ENCODE assay signal across 17 mouse cellular contexts in genomic region chr3:87093718-87094117, GRCm38 (mm10).
DNase-seq lines count a peak whose midpoint lies in the region; ATAC-seq lines count a peak whose summit lies in the region.
"Had no signal": no experiment of that assay in that cellular context is flagged by ENCODE, and none has a peak within 500 bp of the region (broad histone marks: within the 10 kb centered on the region; RNA-seq: fewer than 3 reads in every experiment).

No protein-coding gene starts in this region.

- no peak overlapping the region for H3K4me2 ChIP-seq in hindbrain, embryonic 12.5 days (replicated peaks)
- no peak overlapping the region for H3K4me2 ChIP-seq in hindbrain, embryonic 11.5 days (replicated peaks; ENCODE audit: low read depth, low read length)
- no peak overlapping the region for H3K4me2 ChIP-seq in limb, embryonic 13.5 days (replicated peaks)
- H3K4me2 ChIP-seq: liver, embryonic 13.5 days; lung, embryonic 15.5 days; neural tube, embryonic 12.5 days; stomach, embryonic 15.5 days had no signal

- peaks cover 7% of the 10 kb centered on the region; the same call in 1 of the 2 replicates for H3K36me3 ChIP-seq in hindbrain, embryonic 12.5 days
- H3K36me3 ChIP-seq in hindbrain, embryonic 11.5 days (ENCODE audit: control insufficient read depth, insufficient read depth, low read length) = no peaks in the 10 kb centered on the region
- H3K36me3 ChIP-seq in embryonic facial prominence, embryonic 10.5 days (replicated peaks) = peaks cover 95% of the 10 kb centered on the region
- peaks cover 78% of the 10 kb centered on the region for H3K36me3 ChIP-seq in limb, embryonic 13.5 days
- H3K36me3 ChIP-seq: liver, embryonic 13.5 days had no signal

- intact Hi-C loops in left cerebral cortex, postnatal 36 days (cut with DNase I) = no loop called here

- no peak overlapping the region for H3K4me3 ChIP-seq in hindbrain, embryonic 12.5 days
- no peak overlapping the region for H3K4me3 ChIP-seq in hindbrain, embryonic 11.5 days (ENCODE audit: low read depth, low read length)
- H3K4me3 ChIP-seq in embryonic facial prominence, embryonic 10.5 days = no peak overlapping the region
- H3K4me3 ChIP-seq in limb, embryonic 13.5 days = no peak overlapping the region
- H3K4me3 ChIP-seq: liver, embryonic 13.5 days; lung, embryonic 15.5 days; neural tube, embryonic 12.5 days; stomach, embryonic 15.5 days had no signal

- no peaks in the 10 kb centered on the region for H3K9me3 ChIP-seq in hindbrain, embryonic 12.5 days (replicated peaks)
- no peaks in the 10 kb centered on the region for H3K9me3 ChIP-seq in hindbrain, embryonic 11.5 days (ENCODE audit: control insufficient read depth, low read length)
- no peaks in the 10 kb centered on the region for H3K9me3 ChIP-seq in embryonic facial prominence, embryonic 10.5 days
- H3K9me3 ChIP-seq in limb, embryonic 13.5 days = no peaks in the 10 kb centered on the region
- H3K9me3 ChIP-seq: liver, embryonic 13.5 days; lung, embryonic 15.5 days; neural tube, embryonic 12.5 days; stomach, embryonic 15.5 days had no signal

- 0 out of 2 replicates have a peak overlapping the region, but pooled peaks have one; percentile 12 for H3K27ac ChIP-seq in hindbrain, embryonic 12.5 days
- no peak overlapping the region for H3K27ac ChIP-seq in hindbrain, embryonic 11.5 days (ENCODE audit: low read depth, low read length)
- peak overlapping the region; percentile 54; the same call in 1 of the 2 replicates for H3K27ac ChIP-seq in embryonic facial prominence, embryonic 10.5 days (replicated peaks)
- no peak overlapping the region for H3K27ac ChIP-seq in limb, embryonic 13.5 days
- H3K27ac ChIP-seq: liver, embryonic 13.5 days; lung, embryonic 15.5 days; neural tube, embryonic 12.5 days; stomach, embryonic 15.5 days had no signal

- H3K27me3 ChIP-seq in hindbrain, embryonic 12.5 days = no peaks in the 10 kb centered on the region
- no peaks in the 10 kb centered on the region for H3K27me3 ChIP-seq in hindbrain, embryonic 11.5 days (ENCODE audit: control insufficient read depth, insufficient read depth, low read length)
- no peaks in the 10 kb centered on the region for H3K27me3 ChIP-seq in embryonic facial prominence, embryonic 10.5 days (replicated peaks; ENCODE audit: low read depth, poor library complexity, severe bottlenecking)
- no peaks in the 10 kb centered on the region for H3K27me3 ChIP-seq in limb, embryonic 13.5 days
- H3K27me3 ChIP-seq: liver, embryonic 13.5 days; lung, embryonic 15.5 days; neural tube, embryonic 12.5 days; Patski; stomach, embryonic 15.5 days had no signal

- H3K4me1 ChIP-seq in hindbrain, embryonic 12.5 days = peaks cover 17% of the 10 kb centered on the region
- no peaks in the 10 kb centered on the region for H3K4me1 ChIP-seq in hindbrain, embryonic 11.5 days (replicated peaks; ENCODE audit: control insufficient read depth, insufficient read depth, low read length)
- peaks cover 22% of the 10 kb centered on the region for H3K4me1 ChIP-seq in embryonic facial prominence, embryonic 10.5 days
- H3K4me1 ChIP-seq in limb, embryonic 13.5 days = peaks cover 13% of the 10 kb centered on the region
- H3K4me1 ChIP-seq: liver, embryonic 13.5 days; lung, embryonic 15.5 days had no signal

- peak; percentile 16 to 36 for DNase-seq in cerebellum, postnatal 25 days
- DNase-seq in cerebellum, adult 11-12 months = no peak
- DNase-seq in hindbrain, embryonic 11.5 days (ENCODE audit: low spot score) = no peak
- no peak for DNase-seq in embryonic facial prominence, embryonic 10.5 days (ENCODE audit: low spot score)
- DNase-seq in left cerebral cortex, postnatal 36 days (ENCODE audit: low spot score in 2 of 2) = no peak
- DNase-seq: adrenal gland, postnatal 36 days; forebrain, postnatal 0 days; kidney, adult 9 months; liver, embryonic 13.5 days; thymus, adult 2 months had no signal

- H3K9ac ChIP-seq in hindbrain, embryonic 12.5 days = no peak overlapping the region
- H3K9ac ChIP-seq in hindbrain, embryonic 11.5 days (ENCODE audit: low read depth, low read length) = no peak overlapping the region
- H3K9ac ChIP-seq in limb, embryonic 13.5 days = peak overlapping the region; percentile 19; the same call in 1 of the 2 replicates
- H3K9ac ChIP-seq: forebrain, postnatal 0 days; liver, embryonic 13.5 days; lung, embryonic 15.5 days; neural tube, embryonic 12.5 days; stomach, embryonic 15.5 days had no signal

- 64% methylated on average over 6 of the region's 6 CpGs for WGBS in hindbrain, embryonic 12.5 days
- WGBS in hindbrain, embryonic 11.5 days = 67% methylated on average over 6 of the region's 6 CpGs
- 75% methylated on average over 6 of the region's 6 CpGs for WGBS in embryonic facial prominence, embryonic 10.5 days
- WGBS in limb, embryonic 13.5 days = 42% methylated on average over 6 of the region's 6 CpGs

- ATAC-seq in hindbrain, embryonic 12.5 days (ENCODE audit: low FRiP score) = no peak
- ATAC-seq in hindbrain, embryonic 11.5 days (ENCODE audit: low FRiP score) = no peak
- no peak for ATAC-seq in limb, embryonic 13.5 days (ENCODE audit: low FRiP score, low read depth)
- ATAC-seq: activated CD4-positive, CD25-positive, alpha-beta regulatory T cell, adult 4 months; forebrain, postnatal 0 days; Patski had no signal

Comparison
In these comparisons a context has a peak if more than half of its experiments do, and no peak if none do; other contexts are left out.
1. DNase-seq: peak in cerebellum, postnatal 25 days (2 of 2); none in cerebellum, adult 11-12 months (single experiment), hindbrain, embryonic 11.5 days (single experiment), embryonic facial prominence, embryonic 10.5 days (single experiment) and left cerebral cortex, postnatal 36 days (0 of 2).
2. H3K27ac ChIP-seq: peak in hindbrain, embryonic 12.5 days (single experiment) and embryonic facial prominence, embryonic 10.5 days (single experiment); none in hindbrain, embryonic 11.5 days (single experiment) and limb, embryonic 13.5 days (single experiment).